Mouse (Mus musculus) heart, postnatal 4 days (tissue): ENCODE measurements around the gene Fkbp10. TPM values are rescaled to one million over a fixed set of nuclear protein-coding genes. Genes with fewer than 3 reads are reported as not detected.

ENCODE experiments used
- DNase-seq: peaks from one replicate; pipeline ENCODE4 v3.0.0; 2021
- microRNA-seq, 2 experiments: library from miRNA; unstranded; fragments of <30 nt; microRNA quantifications; one replicate each; pipeline ENCODE4 v1.2.0; 2021 to 2022
- total RNA-seq, 2 experiments: library from RNA; stranded (reverse); gene quantifications; 2 replicates each; pipeline ENCODE4 v1.2.3; 2021

The Fkbp10 gene
- total RNA-seq, 2 experiments from 2014 or later = 68.8 to 76.1 TPM

DNA sequence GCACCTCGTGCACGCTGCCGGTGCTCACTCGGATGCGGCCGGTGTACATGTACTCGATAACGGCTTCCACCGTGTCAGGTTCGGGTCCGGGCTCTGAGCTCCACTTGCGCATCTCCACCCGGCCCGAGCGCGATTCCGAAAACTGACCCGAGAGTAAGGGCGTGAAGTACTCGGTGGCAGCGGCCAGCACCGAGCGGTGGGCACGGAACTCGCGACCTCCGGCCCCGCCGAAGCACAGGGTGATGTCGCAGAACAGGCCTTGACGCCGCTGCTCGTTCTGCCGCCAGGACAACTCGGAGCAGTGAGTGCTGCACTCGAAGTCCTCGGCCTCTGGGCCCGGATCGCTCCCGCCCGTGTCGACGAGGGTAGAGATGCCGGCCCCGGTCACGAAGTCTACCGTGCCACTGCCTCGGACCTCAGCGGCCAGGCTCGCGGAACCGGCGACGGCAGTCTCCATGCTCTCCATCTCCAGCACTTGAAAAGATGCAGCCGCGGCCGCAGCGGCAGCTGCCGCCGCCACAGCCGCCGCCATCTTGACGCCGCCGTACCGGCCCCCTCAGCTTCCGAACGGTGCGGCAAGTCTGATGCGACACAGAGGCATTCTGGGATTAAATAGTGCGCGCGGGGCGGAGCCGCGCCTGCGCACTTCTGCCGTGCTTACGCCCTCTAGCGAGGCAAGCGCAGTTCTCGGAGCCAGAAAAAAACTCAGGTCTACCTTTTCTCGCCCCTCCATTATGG lies 56.9 kb downstream of the Fkbp10 start, which contains the start of gene Klhl11:
Gene Klhl11, minus strand, starts transcription at position 545 of the 738 bp plus-strand sequence.
- peak; percentile 93 for DNase-seq

- no peak for DNase-seq
Measured at GRCm38 (mm10) chr11:100472935-100473295, 57.4 kb downstream of the Fkbp10 start.

Small RNA genes within 50 kb of the gene (microRNA-seq; reads per million reads assigned to microRNA genes)
- gene Gm27374 = 0 reads per million in 2 experiments

Other genes with a start within 250 kb of the Fkbp10 start
- not detected for gene Krt9, start 222.5 kb upstream of the Fkbp10 start, total RNA-seq
- gene Krt14, start 208.1 kb upstream of the Fkbp10 start, total RNA-seq = 1 to 10 TPM; 1.6 to 2.9 TPM
- not detected for gene Krt16, start 166.8 kb upstream of the Fkbp10 start, total RNA-seq
- gene Krt17, start 154.7 kb upstream of the Fkbp10 start, total RNA-seq = under 1 TPM in 1 of 2 experiments, not detected in 1; 0.29 TPM
- gene Krt42, start 145.8 kb upstream of the Fkbp10 start, total RNA-seq = not detected
- gene Eif1, start 95.8 kb upstream of the Fkbp10 start, total RNA-seq = 1,000 to 10,000 TPM; 1,236 to 1,276 TPM
- not detected for gene Gast, start 81.3 kb upstream of the Fkbp10 start, total RNA-seq
- 1 to 10 TPM; 3.1 to 4.1 TPM for gene Hap1, start 59.6 kb upstream of the Fkbp10 start, total RNA-seq
- gene Jup, start 17.9 kb upstream of the Fkbp10 start, total RNA-seq = 100 to 1,000 TPM; 223 to 234 TPM
- gene P3h4, start 861 bp upstream of the Fkbp10 start, total RNA-seq = 10 to 100 TPM; 28.0 to 30.0 TPM
- 10 to 100 TPM; 52.3 to 55.3 TPM for gene Nt5c3b, start 26.1 kb downstream of the Fkbp10 start, total RNA-seq
- gene Klhl10, start 26.2 kb downstream of the Fkbp10 start, total RNA-seq = under 1 TPM; 0.43 to 0.59 TPM
- gene Klhl11, start 57.0 kb downstream of the Fkbp10 start, total RNA-seq = 10 to 100 TPM; 11.8 to 13.4 TPM
- gene Acly, start 112.3 kb downstream of the Fkbp10 start, total RNA-seq = 10 to 100 TPM; 60.7 to 63.4 TPM
- gene Ttc25, start 129.9 kb downstream of the Fkbp10 start, total RNA-seq = under 1 TPM; 0.21 to 0.70 TPM
- gene Cnp, start 159.2 kb downstream of the Fkbp10 start, total RNA-seq = 1 to 10 TPM; 6.3 to 7.3 TPM
- 10 to 100 TPM; 53.7 to 57.7 TPM for gene Nkiras2, start 203.5 kb downstream of the Fkbp10 start, total RNA-seq
- 100 to 1,000 TPM; 223 to 232 TPM for gene Dnajc7, start 204.5 kb downstream of the Fkbp10 start, total RNA-seq